Mouse (Mus musculus) heart, adult 2 months (tissue): ENCODE data around the gene Ncbp3.

Experiments used
- CTCF ChIP-seq: fragments of 200-600 bp; IDR thresholded peaks from 2 replicates; pipeline ENCODE4 v1.8.1; 2022; ENCODE audit warnings: antibody characterized with exemption, mild to moderate bottlenecking, moderate library complexity
- EP300 ChIP-seq: fragments of 200-500 bp; IDR thresholded peaks from 2 replicates; pipeline ENCODE4 v1.6.1; 2011; ENCODE audit warnings: low read depth, low read length, control low read depth; ENCODE audit not compliant: insufficient read depth
- POLR2A ChIP-seq: fragments of 200-500 bp; IDR thresholded peaks from 2 replicates; pipeline ENCODE4 v1.6.1; 2011; ENCODE audit warnings: mild to moderate bottlenecking, low read depth, low read length, control low read depth; ENCODE audit not compliant: insufficient read depth

- TF ChIP-seq POLR2A = no peak
- TF ChIP-seq EP300 = no peak
- TF ChIP-seq CTCF = no peak
Measured at GRCm38 (mm10) chr11:73108898-73109625, 61.5 kb downstream of the Ncbp3 start.
